ENCODE assay signal across 25 mouse cellular contexts in genomic region chr13:113324241-113324640, GRCm38 (mm10). TPM values are rescaled to one million over a fixed set of nuclear protein-coding genes. Genes with fewer than 3 reads are reported as not detected.
"Had no signal": no experiment of that assay in that cellular context is flagged by ENCODE, and none has a peak within 500 bp of the region (broad histone marks: within the 10 kb centered on the region; RNA-seq: fewer than 3 reads in every experiment).

No protein-coding gene starts in this region.

- H3K4me2 ChIP-seq: kidney, embryonic 15.5 days; limb, embryonic 13.5 days; liver, embryonic 12.5 days; liver, embryonic 15.5 days; lung, embryonic 15.5 days; midbrain, embryonic 11.5 days; neural tube, embryonic 13.5 days; stomach, embryonic 15.5 days had no signal

- H3K4me1 ChIP-seq: kidney, embryonic 15.5 days; limb, embryonic 10.5 days; limb, embryonic 13.5 days; liver, embryonic 12.5 days; liver, embryonic 15.5 days; lung, embryonic 15.5 days; neural tube, embryonic 13.5 days; stomach, embryonic 15.5 days had no signal

- H3K9me3 ChIP-seq: kidney, embryonic 15.5 days; limb, embryonic 10.5 days; limb, embryonic 13.5 days; liver, embryonic 12.5 days; liver, embryonic 15.5 days; lung, embryonic 15.5 days; megakaryocyte, embryonic 14.5 days; neural tube, embryonic 13.5 days; stomach, embryonic 15.5 days had no signal

- H3K27ac ChIP-seq: kidney, embryonic 15.5 days; limb, embryonic 10.5 days; limb, embryonic 13.5 days; liver, embryonic 12.5 days; liver, embryonic 15.5 days; lung, embryonic 15.5 days; neural tube, embryonic 13.5 days; stomach, embryonic 15.5 days had no signal

- ATAC-seq: liver, embryonic 12.5 days had no signal

- H3K9ac ChIP-seq: kidney, embryonic 15.5 days; limb, embryonic 13.5 days; liver, embryonic 12.5 days; liver, embryonic 15.5 days; lung, embryonic 15.5 days; neural tube, embryonic 13.5 days; stomach, embryonic 15.5 days had no signal

- H3K36me3 ChIP-seq: kidney, embryonic 15.5 days; liver, embryonic 12.5 days; liver, embryonic 15.5 days; lung, embryonic 15.5 days; neural tube, embryonic 13.5 days had no signal

- H3K27me3 ChIP-seq: kidney, embryonic 15.5 days; limb, embryonic 13.5 days; liver, embryonic 12.5 days; liver, embryonic 15.5 days; lung, embryonic 15.5 days; neural tube, embryonic 13.5 days; stomach, embryonic 15.5 days had no signal

- H3K4me3 ChIP-seq: kidney, embryonic 15.5 days; limb, embryonic 10.5 days; limb, embryonic 13.5 days; liver, embryonic 12.5 days; liver, embryonic 15.5 days; lung, embryonic 15.5 days; megakaryocyte, embryonic 14.5 days; myocyte; neural tube, embryonic 13.5 days; stomach, embryonic 15.5 days had no signal

- DNase-seq: kidney, adult 2 months; kidney, postnatal 36 days; layer of hippocampus, adult 9-11 months; liver; lung, adult 18-20 months; lung, postnatal 10 days; lung, postnatal 36 days; retina, postnatal 1 day; right cerebral cortex, postnatal 25 days; spleen, adult 18-20 months; thymus, adult 18-20 months; thymus, postnatal 36 days had no signal

RNA-seq across cellular contexts. Expression of gene BC067074, which starts 31.3 kb away (rescaled TPM):
- total RNA-seq: monocyte, adult 5-6 weeks; neutrophil, adult 5-6 weeks had no signal
